Mouse (Mus musculus) forebrain, embryonic 14.5 days (tissue): ENCODE results near the gene Elavl1. TPM values are rescaled to one million over a fixed set of nuclear protein-coding genes. Genes with fewer than 3 reads are reported as not detected.
A peak's percentile ranks its signal among the peaks of the same experiment; 100 is the strongest.

Experiments used
- ATAC-seq: fragments of 200-750 bp; cut with Nextera tagmentation; 2 replicates; pipeline ENCODE4 v1.8.0; 2017; ENCODE audit warnings: mild to moderate bottlenecking, moderate library complexity
- DNase-seq: peaks from one replicate; pipeline ENCODE4 v3.0.0-alpha.2; 2015; ENCODE audit warnings: low spot score
- H3K27ac ChIP-seq: fragments of 300-500 bp; sonication (generic); 2 replicates; pipeline ENCODE4 v1.5.1; 2014; ENCODE audit warnings: low read depth, mild to moderate bottlenecking, control low read depth, low read length, moderate library complexity
- H3K27me3 ChIP-seq: fragments of 300-500 bp; sonication (generic); replicated peaks from 2 replicates; pipeline ENCODE4 v1.6.1; 2014; ENCODE audit warnings: low read length, control low read depth, mixed read lengths; ENCODE audit not compliant: control insufficient read depth, insufficient read depth
- H3K36me3 ChIP-seq: fragments of 300-500 bp; sonication (generic); 2 replicates; pipeline ENCODE4 v1.6.1; 2014; ENCODE audit warnings: low read length, control low read depth; ENCODE audit not compliant: control insufficient read depth, insufficient read depth
- H3K4me1 ChIP-seq: fragments of 300-500 bp; sonication (generic); 2 replicates; pipeline ENCODE4 v1.6.1; 2014; ENCODE audit warnings: antibody characterized with exemption, low read length, control low read depth; ENCODE audit not compliant: control insufficient read depth, insufficient read depth
- H3K4me2 ChIP-seq: fragments of 300-500 bp; sonication (generic); 2 replicates; pipeline ENCODE4 v1.6.1; 2014; ENCODE audit warnings: mild to moderate bottlenecking, control low read depth, low read length
- H3K4me3 ChIP-seq: fragments of 300-500 bp; sonication (generic); 2 replicates; pipeline ENCODE4 v1.5.1; 2014; ENCODE audit warnings: low read depth, low read length, control low read depth
- H3K9ac ChIP-seq: fragments of 300-500 bp; sonication (generic); 2 replicates; pipeline ENCODE4 v1.6.1; 2014; ENCODE audit warnings: mild to moderate bottlenecking, low read length, control low read depth, moderate library complexity
- H3K9me3 ChIP-seq: fragments of 300-500 bp; sonication (generic); replicated peaks from 2 replicates; pipeline ENCODE4 v1.6.1; 2016; ENCODE audit warnings: low read length, control low read depth, mixed read lengths; ENCODE audit not compliant: control insufficient read depth
- WGBS: fragments of 180-500 bp; shearing (Covaris S2); extraction: QIAGEN DNeasy Blood & Tissue Kit; methylation state at CpG from one replicate; pipeline ENCODE4 v1.1.7; 2014; 5-methylcytosine and 5-hydroxymethylcytosine counted together
- polyA plus RNA-seq: library from polyadenylated mRNA; unstranded; fragments of >200 nt; fragmentation: Nextera tagmentation; extraction: Ambion mirVana; gene quantifications from 2 replicates; pipeline ENCODE4 v1.2.1, GENCODE M21; 2014

The Elavl1 gene
- polyA plus RNA-seq, 1 experiment from 2014 or later = 134 TPM

- Histone ChIP-seq H3K9me3 (no peaks in the 10 kb centered on the region), H3K4me3 (no peak overlapping the region), H3K9ac (no peak overlapping the region), H3K4me2 (no peak overlapping the region), H3K27ac (no peak overlapping the region), H3K4me1 (no peaks in the 10 kb centered on the region), H3K36me3 (peaks cover 92% of the 10 kb centered on the region), H3K27me3 (no peaks in the 10 kb centered on the region)
- DNase-seq (no peak), ATAC-seq (no peak)
- WGBS = 97% methylated on average over 1 of the region's 1 CpGs
These were observed 8.8 kb upstream of the Elavl1 start for GRCm38 (mm10) chr8:4333966-4334365.

- Histone ChIP-seq H3K4me1 (peaks cover 5% of the 10 kb centered on the region; the same call in 1 of the 2 replicates), H3K27me3 (no peaks in the 10 kb centered on the region), H3K9me3 (no peaks in the 10 kb centered on the region), H3K9ac (no peak overlapping the region), H3K27ac (no peak overlapping the region), H3K36me3 (peaks cover 62% of the 10 kb centered on the region), H3K4me3 (no peak overlapping the region), H3K4me2 (no peak overlapping the region)
- no peak for ATAC-seq
- peak; percentile 9 for DNase-seq
- WGBS = 91% methylated on average over 5 of the region's 5 CpGs
These were observed 3.8 kb upstream of the Elavl1 start for GRCm38 (mm10) chr8:4329000-4329399.

GRCm38 (mm10) chr8:4325751-4326036, 481 bp upstream of the Elavl1 start:
- H3K4me2 ChIP-seq = peak overlapping the region; percentile 69
- H3K27me3 ChIP-seq = no peaks in the 10 kb centered on the region
- no peak for DNase-seq
- peaks cover 15% of the 10 kb centered on the region for H3K4me1 ChIP-seq
- no peak overlapping the region for H3K27ac ChIP-seq
- peaks cover 47% of the 10 kb centered on the region for H3K36me3 ChIP-seq
- H3K9ac ChIP-seq = peak overlapping the region; percentile 96
- WGBS = 47% methylated on average over 7 of the region's 7 CpGs
- H3K4me3 ChIP-seq = peak overlapping the region; percentile 81
- no peaks in the 10 kb centered on the region for H3K9me3 ChIP-seq
- no peak for ATAC-seq

- Histone ChIP-seq H3K4me1 (peaks cover 15% of the 10 kb centered on the region), H3K4me2 (peak overlapping the region; percentile 73), H3K9me3 (no peaks in the 10 kb centered on the region), H3K36me3 (peaks cover 45% of the 10 kb centered on the region), H3K27me3 (no peaks in the 10 kb centered on the region), H3K9ac (peak overlapping the region; percentile 96), H3K4me3 (peak overlapping the region; percentile 81), H3K27ac (peak overlapping the region; percentile 78)
- ATAC-seq = peak; percentile 70
- DNase-seq = peak; percentile 48
- under 1% methylated on average over 42 of the region's 42 CpGs for WGBS
These were observed 688 bp downstream of the Elavl1 start for GRCm38 (mm10) chr8:4324525-4324924.

- Histone ChIP-seq H3K9ac (peak overlapping the region; percentile 96), H3K9me3 (no peaks in the 10 kb centered on the region), H3K4me3 (peak overlapping the region; percentile 81), H3K4me2 (peak overlapping the region; percentile 73), H3K27me3 (no peaks in the 10 kb centered on the region), H3K27ac (no peak overlapping the region), H3K36me3 (peaks cover 44% of the 10 kb centered on the region), H3K4me1 (peaks cover 15% of the 10 kb centered on the region)
- WGBS = 2% methylated on average over 6 of the region's 6 CpGs
- no peak for DNase-seq
- no peak for ATAC-seq
These were observed 1.3 kb downstream of the Elavl1 start for GRCm38 (mm10) chr8:4323917-4324316.

GRCm38 (mm10) chr8:4322470-4322869, 2.7 kb downstream of the Elavl1 start:
- H3K9ac ChIP-seq = no peak overlapping the region
- H3K27ac ChIP-seq = no peak overlapping the region
- no peaks in the 10 kb centered on the region for H3K27me3 ChIP-seq
- H3K36me3 ChIP-seq = peaks cover 32% of the 10 kb centered on the region
- H3K4me3 ChIP-seq = no peak overlapping the region
- peaks cover 15% of the 10 kb centered on the region for H3K4me1 ChIP-seq
- H3K9me3 ChIP-seq = no peaks in the 10 kb centered on the region
- DNase-seq (peak; percentile 91), ATAC-seq (no peak)
- no peak overlapping the region for H3K4me2 ChIP-seq
- WGBS = 29% methylated on average over 2 of the region's 2 CpGs

GRCm38 (mm10) chr8:4321031-4321430, 4.2 kb downstream of the Elavl1 start:
- peaks cover 15% of the 10 kb centered on the region for H3K4me1 ChIP-seq
- H3K9ac ChIP-seq = no peak overlapping the region
- H3K36me3 ChIP-seq = peaks cover 32% of the 10 kb centered on the region
- DNase-seq (no peak), ATAC-seq (no peak)
- no peaks in the 10 kb centered on the region for H3K9me3 ChIP-seq
- H3K4me3 ChIP-seq = no peak overlapping the region
- H3K4me2 ChIP-seq = no peak overlapping the region
- 82% methylated on average over 2 of the region's 2 CpGs for WGBS
- H3K27ac ChIP-seq = no peak overlapping the region
- no peaks in the 10 kb centered on the region for H3K27me3 ChIP-seq

- Histone ChIP-seq H3K4me3 (no peak overlapping the region), H3K9ac (no peak overlapping the region), H3K27ac (no peak overlapping the region), H3K36me3 (peaks cover 32% of the 10 kb centered on the region), H3K4me2 (no peak overlapping the region), H3K9me3 (no peaks in the 10 kb centered on the region), H3K4me1 (peaks cover 10% of the 10 kb centered on the region), H3K27me3 (no peaks in the 10 kb centered on the region)
- no peak for DNase-seq
- no peak for ATAC-seq
- WGBS = 94% methylated on average over 1 of the region's 1 CpGs
These were observed 4.8 kb downstream of the Elavl1 start for GRCm38 (mm10) chr8:4320404-4320803.

- no peak for ATAC-seq
These were observed 5.7 kb downstream of the Elavl1 start for GRCm38 (mm10) chr8:4319573-4319872.

More at GRCm38 (mm10) chr8:4319573-4319872, 5.7 kb downstream of the Elavl1 start:
- DNase-seq = no peak
- no peaks in the 10 kb centered on the region for H3K27me3 ChIP-seq
- H3K4me2 ChIP-seq = no peak overlapping the region
- H3K9ac ChIP-seq = no peak overlapping the region
- H3K4me3 ChIP-seq = no peak overlapping the region
- peaks cover 32% of the 10 kb centered on the region for H3K36me3 ChIP-seq
- 99% methylated on average over 11 of the region's 11 CpGs for WGBS
- peaks cover 10% of the 10 kb centered on the region for H3K4me1 ChIP-seq
- H3K27ac ChIP-seq = no peak overlapping the region
- H3K9me3 ChIP-seq = no peaks in the 10 kb centered on the region
